Mouse (Mus musculus): ENCODE results near the gene Mylk3.
A peak's percentile ranks its signal among the peaks of the same experiment; 100 is the strongest.

Mylk3 gene

DNA sequence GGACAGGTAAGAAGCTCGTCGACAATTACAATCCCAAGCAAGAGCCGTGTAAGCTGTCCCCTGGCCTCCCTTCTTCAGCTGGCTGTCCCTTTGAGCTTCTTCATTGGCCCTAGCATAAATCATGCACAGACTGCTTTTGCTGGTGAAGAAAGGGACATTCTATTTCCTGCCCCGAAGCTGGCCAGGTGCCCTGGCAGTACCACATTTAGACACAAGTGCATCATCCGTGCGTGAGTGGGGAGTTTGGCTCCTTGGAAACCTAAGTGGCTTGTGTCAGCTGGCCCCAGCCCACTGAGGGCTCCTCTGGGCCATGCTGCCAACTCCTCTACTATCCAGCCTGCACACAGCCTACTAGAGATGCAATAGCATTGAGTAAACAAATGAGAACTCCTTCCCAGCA lies at the start of gene Mylk3:
Gene Mylk3 (minus strand): TSS at position 141 of the 400 bp plus-strand sequence.
- DNase-seq (ENCODE audit: low spot score): no peak

DNA sequence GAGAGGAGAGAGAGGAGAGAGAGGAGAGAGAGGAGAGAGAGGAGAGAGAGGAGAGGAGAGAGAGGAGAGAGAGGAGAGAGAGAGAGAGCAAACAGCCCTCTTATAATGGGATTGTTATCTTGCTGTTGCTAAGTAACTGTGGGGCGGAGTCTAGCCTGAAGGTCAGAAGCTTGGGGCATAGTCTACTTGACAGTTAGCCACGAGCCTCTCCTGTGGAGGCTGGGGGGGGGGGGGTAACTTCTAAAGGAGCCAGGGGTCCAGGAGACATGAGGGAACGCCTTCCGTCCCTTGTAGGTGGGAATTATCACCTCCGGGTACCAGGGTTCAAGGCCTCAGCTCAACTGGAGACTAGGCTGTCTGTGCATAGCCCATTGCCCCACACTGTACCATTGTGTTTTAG lies 49.6 kb upstream of the Mylk3 start:
- no peak for DNase-seq (ENCODE audit: low spot score)

DNA sequence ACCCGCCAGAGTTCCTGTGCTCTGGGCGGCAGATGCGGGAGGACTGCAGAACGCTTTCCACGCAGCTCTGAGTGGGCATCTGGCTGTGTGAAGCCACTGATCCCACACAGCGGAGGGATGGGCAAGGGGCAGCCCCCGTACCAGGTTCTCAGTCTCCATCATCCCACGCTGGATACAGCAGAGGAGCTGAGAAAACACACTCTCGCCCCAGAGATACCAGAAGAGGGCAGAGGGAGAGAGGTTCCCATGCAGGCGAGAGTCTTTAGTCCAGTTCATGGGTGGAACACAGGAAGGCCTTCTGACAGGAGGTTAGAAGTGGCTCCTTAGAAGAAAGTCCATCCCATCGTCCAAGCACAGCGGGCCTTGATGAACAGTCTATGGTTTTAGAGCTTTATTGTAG lies 48.7 kb upstream of the Mylk3 start:
- no peak for DNase-seq (ENCODE audit: low spot score)

DNA sequence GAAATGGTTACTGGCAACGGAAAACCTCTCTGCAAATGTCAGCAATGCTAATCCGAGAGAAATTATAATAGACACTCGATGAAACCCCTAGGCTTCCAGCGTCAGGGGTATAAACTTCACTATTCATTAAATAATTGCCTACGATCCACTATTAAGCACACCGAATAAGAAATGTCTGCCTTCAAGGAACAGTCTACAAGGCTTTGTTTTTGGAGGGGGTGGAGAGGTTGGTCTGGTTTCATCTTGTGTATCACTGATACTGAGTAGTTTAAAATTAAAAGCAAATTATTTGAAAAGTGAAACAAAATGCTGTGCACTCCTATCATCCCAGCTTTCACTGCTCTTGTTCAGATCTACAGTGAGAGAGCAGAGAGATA lies 46.9 kb upstream of the Mylk3 start:
- DNase-seq (ENCODE audit: low spot score): no peak

DNA sequence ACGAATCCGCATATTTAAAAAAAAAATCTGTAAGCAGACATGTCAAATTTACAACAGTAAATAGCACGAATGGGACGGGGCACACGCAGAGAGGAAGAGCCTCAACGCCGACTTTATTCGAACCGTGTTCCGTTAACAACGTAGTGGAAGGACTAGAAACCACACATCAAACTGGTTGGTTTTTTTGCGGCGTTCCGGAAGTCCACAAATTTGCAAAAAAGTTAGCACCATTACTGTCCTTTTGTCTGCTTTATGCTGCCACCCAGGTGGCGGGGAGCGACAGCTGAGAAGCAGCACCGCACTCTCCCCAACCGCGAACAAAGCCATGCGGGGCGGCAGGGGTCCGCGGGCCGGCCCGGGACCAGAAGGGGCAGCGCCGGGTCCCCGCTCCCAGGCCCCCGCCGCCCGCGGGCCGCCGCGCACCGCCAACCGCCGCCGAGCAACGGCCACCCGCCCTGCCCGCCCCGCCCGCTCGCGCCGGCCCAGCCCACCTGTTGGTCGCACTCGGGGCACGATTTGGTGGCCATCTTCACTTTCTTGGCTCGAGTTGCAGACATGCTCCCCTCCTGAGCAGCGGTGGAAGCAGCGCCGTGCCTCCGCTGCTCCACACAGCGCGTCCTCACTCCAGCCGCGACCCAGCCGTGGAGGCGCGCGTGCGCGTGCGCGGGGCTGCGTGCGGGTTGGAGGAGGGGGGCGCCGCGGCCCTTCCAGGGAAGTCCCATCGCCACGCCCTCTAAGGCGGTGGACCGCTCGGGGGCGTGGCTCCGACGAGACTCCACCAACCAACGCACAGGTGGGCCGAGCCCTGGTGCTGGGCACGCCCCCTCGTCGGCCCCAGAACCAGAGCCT lies 46.2 kb upstream of the Mylk3 start, which contains the start of gene 4921524J17Rik:
Gene 4921524J17Rik (minus strand): TSS at position 666 of the 849 bp plus-strand sequence.
- DNase-seq (ENCODE audit: low spot score): peak; percentile 98

DNA sequence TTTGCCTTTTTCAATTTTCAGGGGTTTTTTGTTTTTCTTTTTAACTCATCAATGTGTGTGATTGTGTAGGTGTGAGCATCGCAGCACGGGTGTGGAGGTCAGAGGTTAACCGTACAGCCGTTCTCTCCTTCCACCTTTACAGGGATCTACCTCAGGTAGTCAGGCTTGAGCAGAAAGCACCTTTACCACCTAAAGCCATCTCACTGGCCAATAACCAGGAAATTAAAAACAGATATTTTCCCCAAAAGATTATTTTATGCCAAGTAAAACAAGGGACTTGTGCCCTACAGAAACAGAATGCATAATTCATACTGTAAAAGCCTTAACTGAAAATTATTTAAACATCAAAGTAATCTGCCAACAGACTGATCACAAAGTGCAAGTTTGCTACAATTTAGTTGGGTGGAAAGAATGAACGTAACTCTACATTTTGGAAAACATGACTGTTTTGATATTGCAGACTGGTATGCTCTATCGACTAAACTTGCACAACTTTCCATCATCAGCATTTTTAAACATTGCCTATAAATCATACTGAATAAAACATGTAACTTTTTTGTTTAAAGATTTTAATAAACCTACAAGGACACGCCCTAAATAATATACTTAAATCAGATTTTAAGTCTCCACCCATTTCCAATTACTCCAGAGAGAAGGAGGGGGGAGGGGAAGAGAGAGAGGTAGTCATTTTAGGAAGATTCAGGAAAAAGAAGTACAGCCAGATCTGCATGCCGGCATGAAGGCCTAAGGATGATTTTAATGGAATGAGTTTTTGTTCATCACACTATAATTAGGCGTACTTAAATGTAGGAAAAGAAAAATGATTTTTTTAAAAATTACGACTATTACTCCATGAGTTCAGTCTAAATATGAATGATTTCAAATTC lies 45.4 kb upstream of the Mylk3 start:
- no peak for DNase-seq (ENCODE audit: low spot score)

DNA sequence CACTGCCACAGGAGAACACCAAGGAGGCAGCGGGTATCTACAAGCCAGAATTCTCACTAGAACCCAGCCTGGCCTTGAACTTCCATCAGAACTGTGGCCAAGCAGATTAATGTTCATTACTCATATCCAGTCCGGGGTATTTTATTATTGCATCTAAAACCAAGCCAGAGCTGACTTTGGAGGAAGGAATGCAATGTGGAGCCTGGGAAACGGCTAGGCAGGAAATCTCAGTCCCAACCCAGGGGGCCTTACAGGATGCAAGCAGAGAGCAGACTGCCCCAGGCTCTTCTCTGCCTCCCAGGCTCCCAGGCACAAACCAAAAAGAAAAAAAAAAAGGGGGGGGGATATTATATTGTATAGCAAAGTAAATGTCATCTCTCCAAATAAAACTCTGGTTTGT lies 44.7 kb upstream of the Mylk3 start:
- DNase-seq (ENCODE audit: low spot score): no peak

DNA sequence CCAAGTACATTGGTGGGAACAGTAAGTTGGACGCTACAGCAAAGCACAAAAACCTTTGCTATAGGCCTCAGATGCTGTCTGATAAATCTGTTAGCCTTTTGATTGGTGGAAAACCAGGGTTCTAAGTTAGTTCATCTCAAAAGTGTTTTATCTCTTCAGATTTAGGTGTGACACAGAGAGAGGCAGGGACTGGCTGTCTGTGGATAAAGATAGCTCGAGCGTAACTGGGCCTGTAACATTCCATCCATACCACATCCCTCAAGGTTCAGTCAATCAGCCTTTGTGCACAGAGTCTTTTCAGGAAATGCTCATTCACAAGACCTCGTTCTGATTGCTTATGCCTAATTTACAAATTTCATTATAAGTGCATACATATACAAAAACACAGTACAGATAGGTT lies 43.1 kb upstream of the Mylk3 start:
- DNase-seq (ENCODE audit: low spot score): no peak

DNA sequence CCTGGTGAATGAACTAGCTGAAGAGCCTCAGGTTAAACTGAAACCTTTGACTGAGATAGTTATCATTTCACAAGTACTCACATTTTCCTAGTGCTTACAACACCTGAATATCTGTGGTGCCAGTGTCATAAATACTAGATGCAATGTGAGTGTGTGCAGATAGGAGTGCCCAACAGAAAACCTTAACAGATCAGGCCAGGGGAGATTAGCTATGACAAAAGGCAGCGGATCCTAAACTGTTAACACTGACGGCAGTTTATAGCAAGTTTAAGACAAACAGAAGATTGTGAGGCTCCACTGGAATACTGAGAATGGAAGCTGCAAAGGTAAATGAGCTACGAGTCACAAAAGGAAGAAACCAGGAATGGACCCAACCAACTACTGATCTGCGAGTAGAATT lies 40.9 kb upstream of the Mylk3 start:
- DNase-seq (ENCODE audit: low spot score): no peak

DNA sequence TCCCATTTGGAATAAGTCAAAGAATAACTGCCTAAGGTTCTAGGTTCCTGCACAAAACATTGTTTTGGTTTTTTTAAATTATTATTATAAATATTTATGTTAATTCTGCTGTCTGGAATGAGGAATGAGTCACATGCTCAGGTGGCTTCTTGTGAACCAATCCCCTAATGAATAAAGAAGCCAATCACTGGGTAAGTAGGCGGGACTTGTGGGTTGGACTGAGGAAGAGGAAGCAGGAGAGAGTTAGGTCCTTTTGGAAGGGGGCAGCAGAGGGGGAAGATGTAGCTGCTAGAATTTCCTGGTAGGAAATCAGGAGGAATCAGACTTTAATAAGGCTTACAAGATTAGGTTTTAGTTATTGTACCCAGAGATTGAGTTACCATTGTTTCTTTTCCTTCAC lies 35.2 kb upstream of the Mylk3 start:
- DNase-seq (ENCODE audit: low spot score): no peak

DNA sequence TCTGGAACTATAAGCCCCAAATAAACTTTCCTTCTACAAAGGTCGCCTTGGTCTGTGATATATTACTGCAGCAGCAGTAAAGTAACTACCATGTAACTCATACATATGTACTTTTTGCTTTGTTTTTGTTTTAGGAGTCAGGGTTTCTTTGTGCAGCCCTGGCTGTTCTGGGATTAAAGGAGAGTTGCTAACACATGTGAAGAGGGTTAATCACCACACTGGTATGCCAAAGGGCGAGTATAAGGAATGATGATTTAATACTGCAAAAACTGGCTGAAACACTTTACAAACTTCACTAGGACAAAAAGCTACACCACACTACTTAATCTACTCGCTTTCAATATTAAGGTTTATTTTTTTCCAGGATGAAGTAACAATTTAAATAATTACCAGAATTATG lies 22.4 kb upstream of the Mylk3 start:
- no peak for DNase-seq (ENCODE audit: low spot score)

DNA sequence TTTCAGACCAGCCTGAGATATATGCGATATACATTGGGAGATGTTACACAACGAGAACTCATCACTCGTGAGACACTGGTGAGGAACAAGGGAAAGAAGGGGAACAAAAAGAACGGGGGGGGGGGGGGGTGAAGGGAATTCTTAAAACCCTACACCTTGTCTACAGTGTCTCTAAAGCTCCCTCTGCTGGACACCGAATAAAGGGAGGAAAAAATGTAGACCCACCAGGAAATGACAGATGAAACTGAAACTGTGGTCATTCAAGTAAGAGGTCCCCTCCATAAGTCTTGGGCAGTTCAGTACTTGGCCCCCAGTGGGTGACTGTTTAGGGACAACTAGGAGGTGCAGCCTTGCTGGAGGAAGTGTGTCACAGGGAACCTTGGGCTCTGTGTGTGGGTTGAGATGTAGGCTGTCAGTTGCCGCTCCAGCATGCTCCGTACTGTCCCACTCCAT lies 21.9 kb upstream of the Mylk3 start:
- DNase-seq (ENCODE audit: low spot score): no peak

DNA sequence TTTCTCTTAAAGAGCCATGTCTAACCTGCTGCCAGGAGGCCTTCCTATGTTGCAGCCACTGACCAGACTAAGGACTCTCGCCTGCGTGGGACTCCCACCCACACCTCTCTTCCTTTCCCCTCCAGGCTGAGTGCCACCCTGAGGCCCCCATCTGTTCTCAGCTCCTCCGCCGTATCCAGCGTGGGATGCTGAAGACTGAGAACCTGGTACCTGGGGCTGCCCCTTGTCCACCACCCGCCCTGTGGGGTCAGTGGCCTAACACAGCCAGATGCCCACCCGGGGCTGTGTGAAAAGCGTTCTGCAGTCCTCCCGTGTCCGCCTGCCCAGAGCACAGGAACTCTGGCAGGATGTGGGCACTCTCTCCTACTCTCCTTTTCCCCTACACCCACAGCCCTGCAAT lies 19.8 kb upstream of the Mylk3 start:
- no peak for DNase-seq (ENCODE audit: low spot score)

DNA sequence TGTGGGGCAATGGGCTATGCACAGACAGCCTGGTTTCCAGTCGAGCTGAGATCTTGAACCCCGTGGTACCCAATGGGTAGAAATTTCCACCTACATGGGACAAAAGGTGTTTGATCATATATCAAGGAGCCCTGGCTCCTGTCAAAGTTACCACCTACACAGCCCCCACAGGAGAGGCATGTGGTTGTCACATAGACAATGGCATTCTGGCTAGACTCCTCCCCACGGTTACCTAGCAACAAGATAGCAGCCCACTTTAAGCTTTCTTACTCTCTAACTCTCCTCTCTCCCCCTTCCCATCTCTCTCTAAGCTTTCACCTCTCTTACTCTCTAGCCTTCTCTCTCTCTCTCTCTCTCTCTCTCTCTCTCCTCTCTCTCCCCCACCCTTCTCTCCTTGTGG lies 19.3 kb upstream of the Mylk3 start:
- no peak for DNase-seq (ENCODE audit: low spot score)

DNA sequence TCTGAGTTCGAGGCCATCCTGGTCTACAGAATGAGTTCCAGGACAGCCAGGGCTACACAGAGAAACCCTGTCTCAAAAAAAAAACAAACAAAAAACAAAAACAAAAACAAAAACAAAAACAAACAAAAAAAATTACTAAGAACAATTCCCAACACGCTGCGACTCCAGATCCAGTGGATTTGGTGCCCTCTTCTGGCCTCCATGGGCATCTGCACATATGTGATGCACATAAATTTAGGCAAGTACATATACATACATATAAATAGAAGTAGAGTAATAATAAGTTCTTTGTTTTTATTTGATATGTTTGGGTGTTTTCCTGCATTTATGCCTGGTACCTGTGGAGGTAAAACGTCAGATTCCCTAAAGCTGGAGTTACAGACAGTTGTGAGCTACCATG lies 12.4 kb upstream of the Mylk3 start:
- DNase-seq (ENCODE audit: low spot score): no peak

DNA sequence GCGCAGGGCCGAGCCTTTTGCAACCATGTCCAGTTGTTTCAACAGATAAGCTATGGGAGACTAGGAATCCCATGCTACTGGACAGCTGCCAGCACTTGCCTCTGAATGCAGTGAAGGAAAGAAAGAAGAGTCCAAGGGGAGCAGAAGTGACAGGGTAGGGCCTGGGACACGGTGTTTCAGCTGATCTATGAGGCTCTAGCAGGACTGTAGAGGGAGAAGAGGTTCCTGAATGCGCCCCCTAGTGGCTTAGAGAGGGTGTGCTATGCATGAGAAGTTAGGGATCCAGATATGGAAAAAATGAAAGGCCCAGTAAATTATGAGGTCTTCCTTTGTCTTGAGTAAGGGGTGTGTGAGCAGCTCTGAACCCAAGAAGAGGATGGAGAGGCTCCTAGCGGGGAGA lies 11.4 kb upstream of the Mylk3 start:
- peak; percentile 71 for DNase-seq (ENCODE audit: low spot score)

DNA sequence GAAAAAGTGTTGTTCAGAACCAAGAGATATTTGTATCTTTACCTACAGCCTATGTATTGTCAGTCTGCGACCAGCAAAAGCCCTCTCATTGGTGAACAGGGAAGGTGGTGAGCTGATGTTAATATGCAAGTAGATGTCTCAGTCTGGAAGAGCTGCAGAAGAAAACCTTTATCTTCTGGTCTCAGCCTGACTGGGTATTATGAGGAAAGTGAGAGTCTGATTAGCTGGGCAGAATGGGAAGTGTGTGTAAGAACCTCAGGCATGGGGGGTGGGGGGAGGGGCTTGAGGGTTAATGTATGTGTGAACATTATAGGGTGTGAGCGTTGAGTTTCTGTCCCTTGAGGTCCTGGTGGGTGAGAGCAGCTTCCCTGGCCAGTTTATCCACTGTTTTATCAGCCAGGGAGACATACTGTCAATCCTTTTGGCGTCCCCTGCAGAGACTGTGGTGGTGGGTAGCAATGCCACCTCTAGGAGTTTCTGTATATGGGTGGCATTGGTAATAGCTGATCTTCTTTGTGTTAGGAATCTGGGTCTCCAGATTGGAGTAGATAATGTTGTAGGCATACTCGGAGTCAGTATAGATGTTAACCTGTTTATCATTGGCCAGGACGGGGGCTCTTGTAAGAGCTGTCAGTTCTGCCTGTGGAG lies 10.4 kb upstream of the Mylk3 start:
- no peak for DNase-seq (ENCODE audit: low spot score)

DNA sequence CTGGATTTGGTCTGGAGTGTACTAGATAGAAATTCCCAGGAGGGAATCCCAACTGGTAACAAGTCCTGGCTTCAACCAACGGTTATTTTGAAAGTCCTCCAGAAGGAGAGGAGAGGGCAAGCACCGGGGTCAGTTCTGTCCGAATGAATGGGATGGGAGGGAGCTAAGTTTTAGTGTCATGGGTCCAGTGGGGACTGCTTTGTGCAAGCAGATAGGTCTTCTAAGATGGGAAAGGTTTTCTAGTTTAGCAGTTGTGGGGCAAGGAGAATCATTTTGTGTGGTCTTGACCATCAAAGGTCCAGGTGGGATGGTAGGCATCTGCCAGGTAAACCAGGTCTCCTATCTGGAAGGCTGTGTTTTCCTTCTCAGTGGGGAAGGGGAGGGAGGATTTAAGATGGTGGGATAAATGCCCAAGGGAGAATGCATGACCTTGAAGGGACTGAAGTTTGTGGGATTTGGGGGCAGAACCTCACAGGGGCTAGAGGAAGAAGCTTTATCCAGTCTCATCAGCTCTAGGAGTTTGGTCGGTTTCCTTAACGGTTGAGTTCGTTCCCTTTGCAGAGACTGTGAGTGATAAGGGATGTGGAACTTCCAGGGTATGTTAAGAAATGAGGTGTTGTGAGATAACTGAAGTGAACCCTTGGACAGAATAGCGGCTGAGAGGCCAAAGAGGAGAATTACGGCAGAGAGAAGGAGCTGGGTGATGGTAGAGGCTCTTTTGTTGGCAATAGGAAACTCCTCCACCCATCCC lies 9.7 kb upstream of the Mylk3 start:
- no peak for DNase-seq (ENCODE audit: low spot score)

DNA sequence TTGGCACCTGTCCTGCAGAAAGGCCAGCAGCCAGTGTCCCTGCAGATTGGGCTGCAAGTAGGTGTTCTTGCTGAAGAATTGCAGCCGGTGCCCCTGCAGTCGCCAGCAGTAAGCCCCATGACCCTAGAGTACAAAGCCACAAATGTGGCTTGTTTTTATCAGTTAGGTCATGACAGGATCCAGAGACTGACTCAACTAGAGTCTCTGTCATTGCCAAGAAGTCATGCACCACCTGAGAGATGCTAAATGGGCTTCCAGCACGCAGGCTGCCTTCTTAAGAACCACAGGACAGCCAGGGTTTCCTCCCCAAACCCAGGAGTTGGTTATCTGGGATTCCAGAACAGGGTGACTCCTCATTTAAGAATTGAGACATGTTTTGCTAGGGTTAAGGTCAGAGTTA lies 8.9 kb upstream of the Mylk3 start:
- DNase-seq (ENCODE audit: low spot score): no peak

DNA sequence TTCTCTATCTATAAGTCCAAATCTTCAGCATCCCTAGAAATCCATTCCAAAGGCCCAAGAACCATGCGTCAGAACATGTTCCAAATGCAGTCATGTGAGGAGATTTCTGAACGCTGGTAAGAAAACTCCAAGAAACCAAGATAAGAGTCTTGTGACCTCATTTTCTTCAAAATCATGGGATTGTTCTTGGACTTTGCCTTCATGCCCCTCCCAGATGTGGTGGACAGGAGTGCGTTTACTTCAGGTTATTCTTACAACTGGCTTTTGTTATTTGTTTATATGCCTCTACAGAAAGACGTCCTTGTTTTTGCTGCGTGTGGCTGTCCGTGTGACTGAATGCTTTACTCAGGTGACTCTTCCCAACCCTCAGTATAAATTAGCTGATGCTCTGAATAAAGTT lies 7.1 kb upstream of the Mylk3 start:
- no peak for DNase-seq (ENCODE audit: low spot score)

DNA sequence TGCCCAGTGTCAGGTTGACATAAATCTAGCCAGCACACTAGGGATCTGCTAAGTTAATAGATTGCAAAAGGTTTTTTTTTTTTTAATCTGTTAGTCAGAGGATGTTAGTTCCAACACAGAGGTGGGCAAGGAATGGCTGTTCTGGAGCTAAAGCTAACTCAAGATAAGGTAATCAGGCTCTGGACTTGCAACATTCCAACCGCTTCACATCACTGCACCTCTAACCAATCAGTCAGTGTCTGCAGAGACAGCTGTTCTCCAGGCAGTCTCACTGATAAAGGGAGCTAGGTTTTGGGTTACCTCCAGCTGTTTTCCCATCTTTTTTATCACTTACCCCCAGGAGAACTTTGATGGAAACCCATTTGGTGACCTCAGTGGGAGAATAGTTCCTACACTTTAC lies 5.3 kb upstream of the Mylk3 start:
- no peak for DNase-seq (ENCODE audit: low spot score)

DNA sequence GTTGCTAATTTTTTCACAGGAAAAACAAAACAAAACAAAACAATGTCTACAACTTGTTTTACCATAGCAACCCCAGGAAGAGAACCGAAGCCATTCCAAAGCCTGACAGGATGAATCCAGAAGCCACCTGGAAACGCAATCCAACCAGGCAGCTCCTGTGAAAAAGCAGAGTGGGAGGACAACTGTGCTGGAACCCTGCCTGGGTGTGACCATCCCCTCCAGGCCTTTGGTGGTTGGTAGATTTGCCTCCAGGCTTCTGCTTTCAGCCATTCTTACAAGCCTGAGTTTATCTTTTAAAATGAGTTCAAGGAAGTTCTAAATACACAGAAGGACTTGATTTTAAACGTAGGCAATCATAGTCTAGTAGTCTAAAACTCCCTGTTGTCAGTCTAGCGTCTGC lies 4.2 kb downstream of the Mylk3 start:
- DNase-seq (ENCODE audit: low spot score): peak; percentile 48

Measured in testis, postnatal 10 days (tissue).